Mouse (Mus musculus): ENCODE data around the gene Pigs. TPM values are rescaled to one million over a fixed set of nuclear protein-coding genes. Genes with fewer than 3 reads are reported as not detected.

The Pigs gene
- polyA plus RNA-seq (2015; fragmentation: Nextera tagmentation; extraction: Ambion mirVana) = 32.3 and 37.1 TPM in 2 replicates

- peak within 1 kb of the TSS; percentile 97 for H3K4me2 ChIP-seq
- H3K36me3 ChIP-seq = peaks cover 8% of the 10 kb centered on the region
- DNase-seq = peak; percentile 96
- 9% methylated on average over 37 of the region's 37 CpGs for WGBS (ENCODE audit: insufficient replicate concordance)
- peak within 1 kb of the TSS; percentile 63 for H3K27ac ChIP-seq
- H3K4me3 ChIP-seq (replicated peaks) = peak within 1 kb of the TSS; percentile 89
- no peaks in the 10 kb centered on the region for H3K27me3 ChIP-seq
- H3K9ac ChIP-seq = peak within 1 kb of the TSS; percentile 89
- peak; percentile 94 for ATAC-seq (ENCODE audit: low read depth)
- H3K4me1 ChIP-seq (replicated peaks) = peaks cover 21% of the 10 kb centered on the region
- no peaks in the 10 kb centered on the region for H3K9me3 ChIP-seq (replicated peaks)
These were observed at the start of gene Pigs for GRCm38 (mm10) chr11:78327634-78328511. Gene Pigs, plus strand, starts transcription at chr11:78328415.

DNA sequence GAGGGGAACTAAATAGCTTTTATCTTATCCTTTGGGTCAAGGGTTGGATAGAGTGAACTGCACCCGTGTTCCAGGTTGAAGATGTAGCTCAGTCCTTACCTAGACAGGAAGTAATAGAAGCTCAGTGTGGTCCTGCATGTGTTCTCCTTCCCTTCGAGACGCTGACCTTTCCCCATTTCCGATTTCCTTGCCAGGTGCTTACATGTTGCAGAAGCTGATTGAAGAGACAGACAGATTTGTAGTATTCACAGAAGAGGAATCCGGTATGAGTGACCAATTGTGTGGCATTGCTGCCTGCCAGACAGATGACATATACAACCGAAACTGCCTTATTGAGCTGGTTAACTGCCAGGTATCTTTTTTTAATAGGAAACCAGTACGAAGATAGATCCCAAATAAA is 49.4 kb upstream of the Pigs start:
- Histone ChIP-seq H3K4me1 (replicated peaks) (no peaks in the 10 kb centered on the region), H3K4me2 (no peak overlapping the region), H3K9me3 (replicated peaks) (no peaks in the 10 kb centered on the region), H3K36me3 (peaks cover 99% of the 10 kb centered on the region), H3K27ac (no peak overlapping the region), H3K4me3 (replicated peaks) (no peak overlapping the region), H3K9ac (no peak overlapping the region), H3K27me3 (no peaks in the 10 kb centered on the region)
- ATAC-seq (ENCODE audit: low read depth) (no peak), DNase-seq (no peak)
- WGBS (ENCODE audit: insufficient replicate concordance) = 81% methylated on average over 7 of the region's 7 CpGs

- Histone ChIP-seq H3K9me3 (replicated peaks) (no peaks in the 10 kb centered on the region), H3K36me3 (peaks cover 99% of the 10 kb centered on the region), H3K4me2 (no peak overlapping the region), H3K9ac (no peak overlapping the region), H3K4me3 (replicated peaks) (no peak overlapping the region), H3K27ac (no peak overlapping the region), H3K4me1 (replicated peaks) (no peaks in the 10 kb centered on the region), H3K27me3 (no peaks in the 10 kb centered on the region)
- no peak for ATAC-seq (ENCODE audit: low read depth)
- no peak for DNase-seq
- WGBS (ENCODE audit: insufficient replicate concordance) = 84% methylated on average over 4 of the region's 4 CpGs
These were observed 48.6 kb upstream of the Pigs start for GRCm38 (mm10) chr11:78279586-78279985.

- H3K27me3 ChIP-seq = no peaks in the 10 kb centered on the region
- H3K27ac ChIP-seq = no peak overlapping the region
- DNase-seq (no peak), ATAC-seq (ENCODE audit: low read depth) (no peak)
- 86% methylated on average over 7 of the region's 7 CpGs for WGBS (ENCODE audit: insufficient replicate concordance)
- H3K4me3 ChIP-seq (replicated peaks) = no peak overlapping the region
- H3K9ac ChIP-seq = no peak overlapping the region
- H3K9me3 ChIP-seq (replicated peaks) = no peaks in the 10 kb centered on the region
- no peak overlapping the region for H3K4me2 ChIP-seq
- H3K4me1 ChIP-seq (replicated peaks) = no peaks in the 10 kb centered on the region
- peaks cover 82% of the 10 kb centered on the region for H3K36me3 ChIP-seq
These were observed 39.0 kb upstream of the Pigs start for GRCm38 (mm10) chr11:78289146-78289763.

DNA sequence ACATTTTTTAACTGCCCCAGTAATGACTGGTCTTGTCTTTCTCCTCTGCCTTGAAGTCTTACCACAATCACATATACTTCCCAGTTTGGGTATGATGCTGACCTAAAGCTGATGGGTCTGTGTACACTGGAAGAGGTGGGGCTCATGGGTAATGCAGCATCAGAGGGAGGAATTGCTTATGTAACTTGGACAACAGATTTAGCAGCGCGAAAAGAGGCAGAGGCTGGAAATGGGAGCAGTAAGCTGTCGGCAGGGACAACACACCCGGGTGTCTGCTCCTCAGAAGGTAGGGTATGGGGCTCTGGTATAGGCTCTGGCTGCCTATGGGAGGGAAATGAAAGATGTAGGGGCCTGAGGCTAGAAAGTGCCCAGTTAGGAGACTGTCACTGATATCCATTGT is 37.6 kb upstream of the Pigs start, which contains the start of gene BC030499:
Gene BC030499 (plus strand): TSS at position 188 of the 400 bp plus-strand sequence.
- Histone ChIP-seq H3K9ac (no peak within 1 kb of the TSS), H3K9me3 (replicated peaks) (no peaks in the 10 kb centered on the region), H3K27ac (no peak within 1 kb of the TSS), H3K27me3 (no peaks in the 10 kb centered on the region), H3K4me3 (replicated peaks) (no peak within 1 kb of the TSS), H3K36me3 (peaks cover 68% of the 10 kb centered on the region), H3K4me2 (no peak within 1 kb of the TSS), H3K4me1 (replicated peaks) (no peaks in the 10 kb centered on the region)
- ATAC-seq (ENCODE audit: low read depth) (no peak), DNase-seq (no peak)
- 80% methylated on average over 4 of the region's 4 CpGs for WGBS (ENCODE audit: insufficient replicate concordance)

GRCm38 (mm10) chr11:78294585-78294984 is 33.6 kb upstream of the Pigs start:
- Histone ChIP-seq H3K4me2 (no peak overlapping the region), H3K27ac (no peak overlapping the region), H3K27me3 (no peaks in the 10 kb centered on the region), H3K36me3 (peaks cover 31% of the 10 kb centered on the region), H3K4me1 (replicated peaks) (no peaks in the 10 kb centered on the region), H3K9ac (no peak overlapping the region), H3K4me3 (replicated peaks) (no peak overlapping the region), H3K9me3 (replicated peaks) (no peaks in the 10 kb centered on the region)
- 82% methylated on average over 6 of the region's 6 CpGs for WGBS (ENCODE audit: insufficient replicate concordance)
- ATAC-seq (ENCODE audit: low read depth) (no peak), DNase-seq (no peak)

- no peaks in the 10 kb centered on the region for H3K9me3 ChIP-seq (replicated peaks)
- H3K4me2 ChIP-seq = peak overlapping the region; percentile 70
- ATAC-seq (ENCODE audit: low read depth) (no peak), DNase-seq (no peak)
- H3K9ac ChIP-seq = peak overlapping the region; percentile 94
- no peaks in the 10 kb centered on the region for H3K27me3 ChIP-seq
- peaks cover 40% of the 10 kb centered on the region for H3K4me1 ChIP-seq (replicated peaks)
- peak overlapping the region; percentile 52 for H3K27ac ChIP-seq
- 74% methylated on average over 7 of the region's 7 CpGs for WGBS (ENCODE audit: insufficient replicate concordance)
- H3K36me3 ChIP-seq = peaks cover 29% of the 10 kb centered on the region
- H3K4me3 ChIP-seq (replicated peaks) = peak overlapping the region; percentile 95
These were observed 27.3 kb upstream of the Pigs start for GRCm38 (mm10) chr11:78300917-78301316.

GRCm38 (mm10) chr11:78301357-78302084 is 26.7 kb upstream of the Pigs start, which contains the start of gene Spag5:
Gene Spag5, plus strand, starts transcription at chr11:78301529.
- Histone ChIP-seq H3K4me3 (replicated peaks) (peak within 1 kb of the TSS; percentile 95), H3K9me3 (replicated peaks) (no peaks in the 10 kb centered on the region), H3K4me1 (replicated peaks) (peaks cover 46% of the 10 kb centered on the region), H3K36me3 (peaks cover 35% of the 10 kb centered on the region), H3K27me3 (no peaks in the 10 kb centered on the region), H3K4me2 (peak within 1 kb of the TSS; percentile 70), H3K9ac (peak within 1 kb of the TSS; percentile 94), H3K27ac (peak within 1 kb of the TSS; percentile 88)
- WGBS (ENCODE audit: insufficient replicate concordance) = under 1% methylated on average over 49 of the region's 49 CpGs
- DNase-seq = peak; percentile 88
- ATAC-seq (ENCODE audit: low read depth) = peak; percentile 99

- no peak overlapping the region for H3K27ac ChIP-seq
- H3K9ac ChIP-seq = peak overlapping the region; percentile 7; the same call in 1 of the 2 replicates
- DNase-seq (no peak), ATAC-seq (ENCODE audit: low read depth) (no peak)
- no peaks in the 10 kb centered on the region for H3K27me3 ChIP-seq
- H3K4me1 ChIP-seq (replicated peaks) = peaks cover 55% of the 10 kb centered on the region
- peak overlapping the region; percentile 40 for H3K4me2 ChIP-seq
- WGBS (ENCODE audit: insufficient replicate concordance) = 87% methylated on average over 4 of the region's 4 CpGs
- H3K4me3 ChIP-seq (replicated peaks) = peak overlapping the region; percentile 19
- peaks cover 71% of the 10 kb centered on the region for H3K36me3 ChIP-seq
- no peaks in the 10 kb centered on the region for H3K9me3 ChIP-seq (replicated peaks)
These were observed 22.9 kb upstream of the Pigs start for GRCm38 (mm10) chr11:78305272-78305671.

DNA sequence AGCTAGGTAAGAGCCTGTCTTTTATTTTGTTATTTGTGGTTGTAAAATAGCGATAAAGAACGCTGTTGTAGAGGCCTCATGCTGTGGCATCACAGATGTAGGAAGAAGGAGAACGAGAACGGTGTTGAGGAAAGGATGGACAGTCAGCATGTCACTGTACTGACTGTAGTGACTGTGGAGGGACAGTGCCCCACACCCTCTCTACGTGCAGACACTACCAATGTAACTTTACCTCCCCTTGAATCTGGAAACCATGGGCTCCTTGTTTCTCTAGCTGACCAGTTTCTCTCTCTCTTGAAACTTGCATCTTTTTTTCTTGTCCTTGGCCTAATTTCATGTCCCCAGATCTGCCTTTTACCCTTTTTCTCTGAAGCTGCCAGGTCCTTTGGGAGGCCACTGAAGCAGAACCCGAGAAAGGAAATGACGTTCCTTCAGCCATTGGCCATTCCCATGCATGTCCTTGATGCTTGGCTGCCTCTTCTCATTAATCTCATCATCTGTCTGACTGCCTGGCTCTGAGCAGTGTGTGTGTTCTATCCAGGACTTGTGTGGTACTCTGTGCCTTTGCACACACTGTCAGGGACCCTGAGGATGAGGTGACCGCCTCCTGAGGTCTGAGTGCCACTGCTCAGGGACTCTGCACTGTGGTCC is 17.2 kb upstream of the Pigs start:
- Histone ChIP-seq H3K27ac (no peak overlapping the region), H3K9ac (no peak overlapping the region), H3K27me3 (no peaks in the 10 kb centered on the region), H3K4me2 (no peak overlapping the region), H3K4me3 (replicated peaks) (no peak overlapping the region), H3K4me1 (replicated peaks) (peaks cover 15% of the 10 kb centered on the region), H3K9me3 (replicated peaks) (no peaks in the 10 kb centered on the region), H3K36me3 (peaks cover 95% of the 10 kb centered on the region)
- DNase-seq = no peak
- ATAC-seq (ENCODE audit: low read depth) = no peak
- WGBS (ENCODE audit: insufficient replicate concordance) = 88% methylated on average over 8 of the region's 8 CpGs

- Histone ChIP-seq H3K4me1 (replicated peaks) (no peaks in the 10 kb centered on the region), H3K27me3 (no peaks in the 10 kb centered on the region), H3K4me2 (no peak overlapping the region), H3K27ac (no peak overlapping the region), H3K4me3 (replicated peaks) (no peak overlapping the region), H3K36me3 (peaks cover 97% of the 10 kb centered on the region), H3K9me3 (replicated peaks) (no peaks in the 10 kb centered on the region), H3K9ac (no peak overlapping the region)
- 94% methylated on average over 2 of the region's 2 CpGs for WGBS (ENCODE audit: insufficient replicate concordance)
- DNase-seq (no peak), ATAC-seq (ENCODE audit: low read depth) (no peak)
These were observed 14.6 kb upstream of the Pigs start for GRCm38 (mm10) chr11:78313662-78314061.

Data from liver, embryonic 13.5 days (tissue).